Mouse (Mus musculus) lung, embryonic 15.5 days (tissue): ENCODE data around the gene Blzf1. TPM values are rescaled to one million over a fixed set of nuclear protein-coding genes. Genes with fewer than 3 reads are reported as not detected.

ENCODE experiments used
- ATAC-seq: fragments of 200-750 bp; cut with Nextera tagmentation; 2 replicates; pipeline ENCODE4 v1.8.0; 2017; ENCODE audit warnings: moderate number of reproducible peaks, borderline replicate concordance; ENCODE audit not compliant: low FRiP score, low TSS enrichment; ENCODE audit errors: extremely low read depth
- H3K27ac ChIP-seq: fragments of 300-500 bp; sonication (generic); 2 replicates; pipeline ENCODE4 v1.5.1; 2015; ENCODE audit warnings: moderate library complexity, mild to moderate bottlenecking, inconsistent platforms
- H3K27me3 ChIP-seq: fragments of 300-500 bp; sonication (generic); 2 replicates; pipeline ENCODE4 v1.6.1; 2015; ENCODE audit warnings: inconsistent platforms
- H3K36me3 ChIP-seq: fragments of 300-500 bp; sonication (generic); 2 replicates; pipeline ENCODE4 v1.6.1; 2015; ENCODE audit warnings: inconsistent platforms
- H3K4me1 ChIP-seq: fragments of 300-500 bp; sonication (generic); 2 replicates; pipeline ENCODE4 v1.6.1; 2015; ENCODE audit warnings: inconsistent platforms
- H3K4me2 ChIP-seq: fragments of 300-500 bp; sonication (generic); 2 replicates; pipeline ENCODE4 v1.6.1; 2015; ENCODE audit warnings: inconsistent platforms, mild to moderate bottlenecking, moderate library complexity
- H3K4me3 ChIP-seq: fragments of 300-500 bp; sonication (generic); 2 replicates; pipeline ENCODE4 v1.5.1; 2015; ENCODE audit warnings: mild to moderate bottlenecking, inconsistent platforms
- H3K9ac ChIP-seq: fragments of 300-500 bp; sonication (generic); 2 replicates; pipeline ENCODE4 v1.6.1; 2015; ENCODE audit warnings: inconsistent platforms
- H3K9me3 ChIP-seq: fragments of 300-500 bp; sonication (generic); 2 replicates; pipeline ENCODE4 v1.6.1; 2016; ENCODE audit warnings: inconsistent platforms
- WGBS: fragments of 180-500 bp; shearing (Covaris S2); methylation state at CpG from one replicate; pipeline ENCODE4 v1.1.7; 2015; 5-methylcytosine and 5-hydroxymethylcytosine counted together
- polyA plus RNA-seq: library from polyadenylated mRNA; unstranded; fragments of >200 nt; fragmentation: Nextera tagmentation; extraction: Ambion mirVana; gene quantifications from 2 replicates; pipeline ENCODE4 v1.2.1, GENCODE M21; 2015

Blzf1 gene
- polyA plus RNA-seq, result 31.9 and 32.4 TPM in 2 replicates

DNA sequence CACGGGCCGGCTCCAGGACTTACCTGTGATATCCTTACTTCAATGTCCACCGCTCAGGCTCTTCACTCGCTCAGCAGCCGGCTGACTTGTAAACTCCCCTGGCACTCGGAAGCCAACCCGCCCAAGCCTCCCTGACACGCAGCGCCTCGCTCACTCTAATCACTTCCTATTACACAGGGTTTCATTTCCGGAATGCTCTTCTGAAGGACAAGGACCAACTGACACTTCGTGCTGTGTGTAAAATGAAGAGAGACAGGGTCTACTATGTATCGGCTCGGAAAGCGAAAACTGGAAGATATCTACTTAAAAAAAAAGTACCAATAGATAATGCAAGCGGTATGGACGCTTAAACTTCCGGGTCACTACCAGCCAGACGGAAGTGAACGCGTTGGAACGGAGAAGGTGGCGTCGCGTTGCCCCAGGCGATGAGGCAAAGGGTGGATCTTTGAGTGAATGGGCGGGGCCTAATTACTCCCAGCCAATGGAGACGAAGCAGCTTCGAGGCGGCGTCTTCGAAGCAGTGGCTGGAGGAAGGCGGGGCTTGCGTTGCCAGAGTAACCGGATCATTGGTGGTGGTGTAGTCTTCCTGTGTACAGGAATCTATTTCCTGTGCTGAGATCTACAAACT, at the start of gene Blzf1:
Blzf1 (minus strand) TSS at position 366 of the 628 bp plus-strand sequence.
- Histone ChIP-seq H3K27me3 (no peaks in the 10 kb centered on the region), H3K4me3 (peak within 1 kb of the TSS; percentile 81), H3K4me1 (peaks cover 11% of the 10 kb centered on the region; the same call in 1 of the 2 replicates), H3K9me3 (no peaks in the 10 kb centered on the region), H3K9ac (peak within 1 kb of the TSS; percentile 70), H3K36me3 (peaks cover 10% of the 10 kb centered on the region; the same call in 1 of the 2 replicates), H3K4me2 (peak within 1 kb of the TSS; percentile 72), H3K27ac (peak within 1 kb of the TSS; percentile 48)
- ATAC-seq, result peak; percentile 99
- under 1% methylated on average over 35 of the region's 35 CpGs for WGBS

DNA sequence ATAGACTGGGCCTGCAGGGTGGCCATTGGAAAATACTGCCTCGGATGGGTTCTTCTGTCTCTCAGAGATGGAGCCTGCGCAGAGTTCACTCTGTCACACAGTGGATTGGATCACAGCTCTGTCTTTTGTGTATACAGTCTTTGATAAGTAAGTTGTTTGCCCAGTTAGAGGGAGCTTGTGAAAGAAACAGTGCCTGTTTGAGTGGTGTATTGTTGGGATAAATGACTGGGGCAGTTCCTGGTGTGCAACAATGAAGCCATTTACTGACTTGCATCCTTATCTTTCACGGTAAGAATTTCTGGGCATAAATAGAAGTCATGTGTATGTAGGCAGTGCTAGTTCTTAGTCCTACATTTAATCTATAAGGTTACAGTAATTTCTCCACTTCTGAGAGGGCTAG, 46.2 kb upstream of the Blzf1 start:
- 68% methylated on average over 3 of the region's 3 CpGs for WGBS
- Histone ChIP-seq H3K4me2 (no peak overlapping the region), H3K4me1 (no peaks in the 10 kb centered on the region), H3K27ac (no peak overlapping the region), H3K9ac (no peak overlapping the region), H3K27me3 (no peaks in the 10 kb centered on the region), H3K9me3 (no peaks in the 10 kb centered on the region), H3K4me3 (no peak overlapping the region), H3K36me3 (no peaks in the 10 kb centered on the region)
- ATAC-seq, result no peak

DNA sequence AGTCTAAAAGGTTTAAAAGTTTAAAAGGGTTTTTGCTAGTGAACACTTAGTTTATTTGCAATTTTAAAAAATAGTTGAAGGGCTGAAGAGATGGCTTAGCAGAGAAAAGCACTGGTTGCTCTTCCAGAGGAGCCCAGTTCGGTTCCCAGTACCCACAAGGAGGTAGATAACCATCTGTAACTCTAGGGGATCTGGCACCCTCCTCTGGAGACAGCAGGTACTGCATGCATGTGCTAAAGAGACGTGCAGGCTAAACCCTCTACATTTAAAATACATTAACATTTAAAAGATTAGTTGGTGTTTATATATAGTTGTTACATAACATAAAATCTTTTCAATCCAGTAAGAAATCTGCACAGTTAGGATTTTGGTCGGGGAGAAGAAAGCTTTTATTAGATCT, 34.9 kb upstream of the Blzf1 start:
- Histone ChIP-seq H3K9me3 (no peaks in the 10 kb centered on the region), H3K4me3 (no peak overlapping the region), H3K4me1 (no peaks in the 10 kb centered on the region), H3K9ac (no peak overlapping the region), H3K4me2 (no peak overlapping the region), H3K27ac (no peak overlapping the region), H3K36me3 (peaks cover 6% of the 10 kb centered on the region; the same call in 1 of the 2 replicates), H3K27me3 (no peaks in the 10 kb centered on the region)
- 77% methylated on average over 3 of the region's 3 CpGs for WGBS
- ATAC-seq, result no peak

DNA sequence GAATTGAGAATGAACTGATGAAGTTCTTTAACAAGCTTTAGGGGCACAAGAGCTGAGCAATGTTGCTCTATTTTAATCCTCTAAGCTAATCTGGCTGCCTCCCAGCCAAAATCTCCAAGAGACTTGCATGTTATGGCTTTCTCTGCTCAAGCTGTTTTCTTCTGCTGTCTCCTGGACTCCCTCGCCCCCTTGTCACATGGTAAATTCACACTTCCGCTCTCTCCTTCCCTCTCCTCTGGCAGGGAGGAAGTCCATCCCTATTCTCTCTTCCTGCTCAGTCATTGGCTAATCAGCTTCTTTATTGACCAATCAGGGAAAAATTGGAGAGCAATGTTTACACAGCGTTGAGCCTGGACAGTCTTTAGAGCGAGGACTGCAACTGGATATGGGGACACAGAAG, 28.6 kb upstream of the Blzf1 start:
- Histone ChIP-seq H3K4me3 (no peak overlapping the region), H3K4me2 (no peak overlapping the region), H3K27me3 (no peaks in the 10 kb centered on the region), H3K27ac (no peak overlapping the region), H3K36me3 (0 out of 2 replicates have a peak, but pooled peaks cover 8% of the 10 kb centered on the region), H3K9me3 (no peaks in the 10 kb centered on the region), H3K4me1 (no peaks in the 10 kb centered on the region), H3K9ac (no peak overlapping the region)
- 81% methylated on average over 4 of the region's 4 CpGs for WGBS
- no peak for ATAC-seq

DNA sequence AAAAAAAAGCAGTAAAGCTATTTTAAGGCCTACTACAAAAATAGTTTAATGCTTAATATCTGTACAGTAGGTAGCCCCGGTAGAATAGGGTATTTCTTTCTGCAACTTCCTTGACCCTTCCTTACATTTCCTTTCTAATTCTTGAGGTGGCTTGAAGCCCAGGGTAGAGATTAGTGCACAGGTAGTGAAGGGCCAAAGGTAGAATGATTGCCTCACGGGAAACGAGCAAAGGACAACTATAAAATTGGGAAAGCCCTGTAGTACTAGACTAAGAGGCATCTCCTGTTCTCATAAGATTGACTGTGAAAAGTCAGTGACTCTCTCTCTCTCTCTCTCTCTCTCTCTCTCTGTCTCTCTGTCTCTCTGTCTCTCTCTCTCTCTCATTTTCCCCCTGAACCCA, 28.1 kb upstream of the Blzf1 start:
- no peak overlapping the region for H3K4me3 ChIP-seq
- H3K4me1 ChIP-seq, result no peaks in the 10 kb centered on the region
- H3K36me3 ChIP-seq, result 0 out of 2 replicates have a peak, but pooled peaks cover 8% of the 10 kb centered on the region
- no peak for ATAC-seq
- H3K4me2 ChIP-seq, result no peak overlapping the region
- H3K27ac ChIP-seq, result no peak overlapping the region
- 90% methylated on average over 3 of the region's 3 CpGs for WGBS
- H3K27me3 ChIP-seq, result no peaks in the 10 kb centered on the region
- H3K9me3 ChIP-seq, result no peaks in the 10 kb centered on the region
- H3K9ac ChIP-seq, result no peak overlapping the region

DNA sequence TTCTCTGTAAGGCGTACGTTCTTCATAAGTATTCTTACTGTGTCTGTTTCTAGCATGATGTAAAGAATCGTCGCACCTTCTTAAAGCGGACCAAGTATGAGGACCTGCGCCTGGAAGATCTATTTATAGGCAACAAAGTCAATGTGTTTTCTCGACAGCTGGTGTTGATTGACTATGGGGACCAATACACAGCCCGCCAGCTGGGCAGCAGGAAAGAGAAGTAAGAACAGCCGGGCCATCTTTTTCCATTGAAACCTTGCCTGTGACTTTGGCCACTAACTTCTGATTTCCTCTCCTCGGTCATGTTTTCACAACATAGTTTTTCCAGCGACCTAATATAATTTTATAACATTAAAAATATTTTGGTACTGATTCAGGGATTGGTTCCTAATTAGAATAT, 25.3 kb upstream of the Blzf1 start:
- WGBS, result 86% methylated on average over 11 of the region's 11 CpGs
- no peaks in the 10 kb centered on the region for H3K27me3 ChIP-seq
- H3K9me3 ChIP-seq, result no peaks in the 10 kb centered on the region
- H3K4me3 ChIP-seq, result no peak overlapping the region
- ATAC-seq, result no peak
- H3K27ac ChIP-seq, result no peak overlapping the region
- H3K36me3 ChIP-seq, result 0 out of 2 replicates have a peak, but pooled peaks cover 8% of the 10 kb centered on the region
- H3K9ac ChIP-seq, result no peak overlapping the region
- H3K4me2 ChIP-seq, result no peak overlapping the region
- 0 out of 2 replicates have a peak, but pooled peaks cover 3% of the 10 kb centered on the region for H3K4me1 ChIP-seq

DNA sequence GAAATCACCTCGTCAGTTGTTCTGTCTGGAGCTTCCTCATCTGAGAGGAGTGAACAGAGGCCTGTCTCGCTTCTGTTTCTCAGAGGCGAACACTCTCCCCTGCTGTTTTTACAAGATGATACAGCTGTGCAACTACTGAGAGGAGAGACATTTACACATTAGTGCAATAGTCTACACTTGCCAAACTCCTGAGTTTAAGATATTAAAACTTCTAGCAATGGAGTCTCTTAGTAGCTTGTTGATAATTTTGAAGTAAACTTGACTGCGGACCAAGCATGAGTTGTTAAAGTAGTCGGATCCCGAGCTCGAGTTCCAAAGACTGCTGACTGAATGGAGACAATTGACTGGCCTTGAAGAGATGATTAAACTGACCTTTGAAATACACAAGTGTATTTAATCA, 20.5 kb upstream of the Blzf1 start:
- no peak overlapping the region for H3K4me3 ChIP-seq
- no peak overlapping the region for H3K27ac ChIP-seq
- H3K4me2 ChIP-seq, result no peak overlapping the region
- no peaks in the 10 kb centered on the region for H3K9me3 ChIP-seq
- no peaks in the 10 kb centered on the region for H3K27me3 ChIP-seq
- no peaks in the 10 kb centered on the region for H3K36me3 ChIP-seq
- no peak overlapping the region for H3K9ac ChIP-seq
- ATAC-seq, result no peak
- H3K4me1 ChIP-seq, result peaks cover 11% of the 10 kb centered on the region; the same call in 1 of the 2 replicates
- 49% methylated on average over 7 of the region's 7 CpGs for WGBS

DNA sequence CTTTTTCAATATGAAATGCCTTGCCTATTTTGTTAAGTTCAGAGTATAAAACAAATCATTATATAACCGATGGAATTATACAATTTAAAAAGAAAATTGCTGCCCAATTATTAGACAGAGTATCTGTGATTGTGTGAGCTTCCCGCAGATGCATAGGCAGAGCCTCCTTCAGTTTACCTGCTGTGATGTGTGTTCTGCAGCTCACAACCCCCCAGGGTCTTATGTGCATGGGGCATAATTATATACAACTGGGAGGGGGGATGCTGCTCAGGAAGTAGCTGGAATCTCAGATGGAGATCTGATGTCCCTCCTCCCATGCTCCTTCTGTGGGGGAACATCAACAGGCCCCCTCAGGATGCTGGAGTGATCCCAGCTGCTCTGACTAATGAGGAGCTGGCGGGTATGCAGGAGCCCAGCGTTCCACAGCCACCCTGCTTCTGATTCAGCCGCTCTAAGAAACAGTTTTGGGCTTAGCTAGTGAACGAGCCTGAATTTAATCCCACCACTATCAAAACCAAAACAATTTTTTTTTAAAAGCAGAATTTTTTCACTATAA, 19.4 kb upstream of the Blzf1 start:
- peaks cover 11% of the 10 kb centered on the region; the same call in 1 of the 2 replicates for H3K4me1 ChIP-seq
- H3K27me3 ChIP-seq, result no peaks in the 10 kb centered on the region
- H3K4me2 ChIP-seq, result no peak overlapping the region
- no peak overlapping the region for H3K27ac ChIP-seq
- no peaks in the 10 kb centered on the region for H3K36me3 ChIP-seq
- no peaks in the 10 kb centered on the region for H3K9me3 ChIP-seq
- H3K9ac ChIP-seq, result no peak overlapping the region
- ATAC-seq, result peak; percentile 78; the same call in 1 of the 2 replicates
- H3K4me3 ChIP-seq, result no peak overlapping the region
- 47% methylated on average over 6 of the region's 6 CpGs for WGBS

DNA sequence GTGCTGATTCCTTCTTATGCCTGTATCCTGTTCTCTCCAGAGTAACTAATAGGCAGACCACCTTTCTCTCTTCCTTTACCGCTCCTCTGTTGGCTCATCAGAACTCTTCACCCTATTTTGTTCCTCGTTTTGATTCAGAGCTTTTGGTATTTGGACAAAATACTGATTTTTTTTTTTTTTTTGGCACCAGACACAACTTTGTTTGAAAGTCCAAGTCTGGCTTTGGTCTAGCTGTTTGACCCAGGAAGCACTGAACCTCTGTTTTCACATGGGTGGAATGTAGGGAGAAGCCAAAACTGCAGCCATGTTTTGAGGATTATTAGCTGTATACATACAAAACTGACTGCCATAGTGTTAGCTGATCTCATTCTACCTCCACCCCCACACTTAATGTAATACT, 17.6 kb upstream of the Blzf1 start:
- ATAC-seq, result no peak
- no peak overlapping the region for H3K9ac ChIP-seq
- no peak overlapping the region for H3K4me3 ChIP-seq
- peaks cover 20% of the 10 kb centered on the region; the same call in 1 of the 2 replicates for H3K4me1 ChIP-seq
- no peaks in the 10 kb centered on the region for H3K9me3 ChIP-seq
- no peak overlapping the region for H3K27ac ChIP-seq
- no peaks in the 10 kb centered on the region for H3K27me3 ChIP-seq
- no peaks in the 10 kb centered on the region for H3K36me3 ChIP-seq
- WGBS, result 54% methylated on average over 2 of the region's 2 CpGs
- no peak overlapping the region for H3K4me2 ChIP-seq

DNA sequence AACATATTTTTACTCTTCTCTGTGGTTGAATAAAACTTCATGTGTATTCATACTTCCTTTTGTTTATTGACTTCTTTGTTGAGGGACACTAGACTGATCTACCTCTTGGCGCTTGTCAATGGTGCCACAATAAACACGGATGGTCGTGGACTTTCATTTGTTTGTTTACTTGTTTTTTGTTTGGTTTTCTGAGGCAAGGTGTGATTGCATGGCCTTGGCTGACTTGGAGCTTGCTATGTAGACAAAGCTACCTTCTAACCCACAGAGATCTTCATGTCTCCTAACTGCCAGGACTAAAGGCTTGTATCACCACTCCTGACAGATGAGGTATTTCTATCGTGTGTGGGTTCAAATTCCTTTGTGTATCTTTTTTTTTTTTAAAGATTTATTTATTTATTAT, 16.9 kb upstream of the Blzf1 start:
- 74% methylated on average over 4 of the region's 4 CpGs for WGBS
- H3K4me3 ChIP-seq, result no peak overlapping the region
- H3K4me2 ChIP-seq, result no peak overlapping the region
- peaks cover 25% of the 10 kb centered on the region; the same call in 1 of the 2 replicates for H3K4me1 ChIP-seq
- no peak overlapping the region for H3K27ac ChIP-seq
- no peak overlapping the region for H3K9ac ChIP-seq
- no peaks in the 10 kb centered on the region for H3K27me3 ChIP-seq
- H3K9me3 ChIP-seq, result no peaks in the 10 kb centered on the region
- no peak for ATAC-seq
- no peaks in the 10 kb centered on the region for H3K36me3 ChIP-seq

DNA sequence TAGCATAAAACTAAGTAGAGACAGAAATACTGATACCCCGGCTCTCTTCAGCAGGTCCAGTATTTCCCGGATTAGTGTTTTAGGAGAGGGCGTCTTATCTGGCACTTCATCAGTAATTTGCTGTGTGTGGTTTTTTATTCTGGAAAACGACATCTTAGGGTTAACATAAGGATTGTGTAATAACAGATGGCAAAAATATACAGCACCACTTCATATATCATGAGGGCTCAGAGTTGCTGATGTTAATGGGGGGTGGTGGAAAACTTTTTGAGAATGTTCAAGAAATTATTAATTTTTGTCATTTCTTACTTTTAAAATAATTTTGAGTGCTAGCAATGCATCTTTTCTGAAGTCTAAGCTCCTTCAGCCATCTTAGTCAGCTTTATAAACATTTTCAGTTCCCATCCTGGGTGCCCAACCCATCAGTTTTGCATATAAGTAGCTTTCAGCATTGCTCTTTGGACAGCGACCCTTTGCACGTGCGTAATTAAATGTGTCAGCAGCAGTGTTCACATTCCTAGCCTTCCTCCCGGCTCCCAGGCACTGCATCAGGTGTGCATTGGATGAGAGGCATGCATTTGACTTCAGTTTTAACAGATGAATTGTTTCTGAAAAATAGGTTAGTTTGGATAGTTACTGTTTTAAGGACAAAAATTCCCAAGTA, 15.8 kb upstream of the Blzf1 start:
- WGBS, result 45% methylated on average over 8 of the region's 8 CpGs
- H3K9me3 ChIP-seq, result no peaks in the 10 kb centered on the region
- H3K4me3 ChIP-seq, result no peak overlapping the region
- H3K27me3 ChIP-seq, result no peaks in the 10 kb centered on the region
- peaks cover 25% of the 10 kb centered on the region; the same call in 1 of the 2 replicates for H3K4me1 ChIP-seq
- no peak for ATAC-seq
- no peak overlapping the region for H3K9ac ChIP-seq
- no peaks in the 10 kb centered on the region for H3K36me3 ChIP-seq
- H3K4me2 ChIP-seq, result no peak overlapping the region
- H3K27ac ChIP-seq, result no peak overlapping the region

DNA sequence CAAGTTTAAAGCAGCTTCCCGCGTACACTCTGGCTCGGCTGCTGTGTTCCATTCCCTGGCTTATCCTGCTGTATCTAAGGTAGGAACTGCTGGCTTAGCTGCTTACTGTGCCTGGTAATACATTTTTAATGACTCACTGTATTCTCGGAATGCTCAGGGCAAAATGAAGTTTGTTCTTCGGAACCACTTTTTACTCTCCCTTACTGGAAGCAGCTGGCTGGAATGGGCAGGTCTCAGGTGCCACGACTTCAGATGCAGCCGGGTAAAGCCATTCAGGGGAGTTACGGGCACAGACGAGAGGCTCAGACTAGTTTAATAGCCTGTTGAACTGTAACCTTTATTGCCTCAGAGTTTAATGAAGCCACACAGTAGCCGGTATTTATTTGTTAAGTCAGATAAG, 14.1 kb upstream of the Blzf1 start:
- 70% methylated on average over 10 of the region's 10 CpGs for WGBS
- no peak overlapping the region; the same call in 1 of the 2 replicates for H3K27ac ChIP-seq
- no peaks in the 10 kb centered on the region for H3K36me3 ChIP-seq
- no peak overlapping the region for H3K4me2 ChIP-seq
- H3K9ac ChIP-seq, result no peak overlapping the region
- H3K27me3 ChIP-seq, result no peaks in the 10 kb centered on the region
- H3K4me1 ChIP-seq, result peaks cover 14% of the 10 kb centered on the region; the same call in 1 of the 2 replicates
- H3K4me3 ChIP-seq, result no peak overlapping the region
- ATAC-seq, result no peak
- no peaks in the 10 kb centered on the region for H3K9me3 ChIP-seq
